Mouse (Mus musculus) CD4-positive naive resting alpha-beta T cell, adult 76 days (primary cell): ENCODE measurements around the gene Asf1a. TPM values are rescaled to one million over a fixed set of nuclear protein-coding genes. Genes with fewer than 3 reads are reported as not detected.

Source experiments
- total RNA-seq: library from RNA; stranded (reverse); gene quantifications from one replicate; pipeline ENCODE4 v1.2.4, GENCODE M21; 2023

Asf1a gene
- total RNA-seq = 31.8 TPM

GRCm38 (mm10) chr10:53596677-53597120 is at the start of gene Asf1a:
Gene Asf1a (plus strand): TSS chr10:53596757.

GRCm38 (mm10) chr10:53630339-53630738 is 33.8 kb downstream of the Asf1a start, which contains the start of gene Mcm9:
Gene Mcm9 (minus strand): TSS chr10:53630439.

Other genes starting within 250 kb of the Asf1a start
- 14.0 TPM for gene Cep85l, start 216.8 kb upstream of the Asf1a start, total RNA-seq
- gene Mcm9, start 33.7 kb downstream of the Asf1a start, total RNA-seq = 34.7 TPM
- gene Fam184a, start 154.4 kb downstream of the Asf1a start, total RNA-seq = not detected